Mouse (Mus musculus): ENCODE measurements around the gene Slf2.

GRCm38 (mm10) chr19:45018351-45018831 lies 87.4 kb downstream of the Slf2 start:
- TF ChIP-seq CTCF (IDR thresholded peaks at IDR 0.05; ENCODE audit: low read depth) (no peak), EP300 (IDR thresholded peaks at IDR 0.05; ENCODE audit: low read depth) (no peak)
